Mouse (Mus musculus): ENCODE data around the gene Eif3d. TPM values are rescaled to one million over a fixed set of nuclear protein-coding genes. Genes with fewer than 3 reads are reported as not detected.

Gene Eif3d
- polyA plus RNA-seq, 1 experiment, result 40.0 TPM

- H3K4me1 ChIP-seq, result peaks cover 37% of the 10 kb centered on the region
- no peaks in the 10 kb centered on the region for H3K9me3 ChIP-seq
- H3K27me3 ChIP-seq (replicated peaks), result peaks cover 6% of the 10 kb centered on the region
- H3K36me3 ChIP-seq (replicated peaks; ENCODE audit: low read length), result peaks cover 66% of the 10 kb centered on the region
- TF ChIP-seq GATA1 (IDR thresholded peaks at IDR 0.05; ENCODE audit: borderline replicate concordance, low read length), result no peak
- no peak for TF ChIP-seq FLI1 (IDR thresholded peaks at IDR 0.05; ENCODE audit: low read length)
- peak overlapping the region; percentile 92 for H3K4me3 ChIP-seq (replicated peaks)
Observed at GRCm38 (mm10) chr15:77955440-77956403, 14.9 kb downstream of the Eif3d start.

- no peak for TF ChIP-seq FLI1 (IDR thresholded peaks at IDR 0.05; ENCODE audit: low read length)
- no peak for TF ChIP-seq GATA1 (IDR thresholded peaks at IDR 0.05; ENCODE audit: borderline replicate concordance, low read length)
- peaks cover 66% of the 10 kb centered on the region for H3K36me3 ChIP-seq (replicated peaks; ENCODE audit: low read length)
Observed at GRCm38 (mm10) chr15:77954362-77954761, 16.3 kb downstream of the Eif3d start.

GRCm38 (mm10) chr15:77952921-77953320 lies 17.7 kb downstream of the Eif3d start:
- H3K9me3 ChIP-seq, result no peaks in the 10 kb centered on the region
- no peak for TF ChIP-seq GATA1 (IDR thresholded peaks at IDR 0.05; ENCODE audit: borderline replicate concordance, low read length)
- no peak for TF ChIP-seq FLI1 (IDR thresholded peaks at IDR 0.05; ENCODE audit: low read length)
- H3K27me3 ChIP-seq (replicated peaks), result peaks cover 11% of the 10 kb centered on the region
- no peak overlapping the region for H3K4me3 ChIP-seq (replicated peaks)
- peaks cover 66% of the 10 kb centered on the region for H3K36me3 ChIP-seq (replicated peaks; ENCODE audit: low read length)
- peaks cover 45% of the 10 kb centered on the region for H3K4me1 ChIP-seq

More at GRCm38 (mm10) chr15:77954362-77954761, 16.3 kb downstream of the Eif3d start:
- H3K4me1 ChIP-seq, result peaks cover 40% of the 10 kb centered on the region
- H3K9me3 ChIP-seq, result no peaks in the 10 kb centered on the region
- H3K27me3 ChIP-seq (replicated peaks), result peaks cover 8% of the 10 kb centered on the region
- H3K4me3 ChIP-seq (replicated peaks), result no peak overlapping the region

- Histone ChIP-seq H3K9me3 (no peaks in the 10 kb centered on the region), H3K27me3 (replicated peaks) (peaks cover 12% of the 10 kb centered on the region), H3K36me3 (replicated peaks; ENCODE audit: low read length) (peaks cover 92% of the 10 kb centered on the region), H3K4me3 (replicated peaks) (no peak overlapping the region), H3K4me1 (peaks cover 56% of the 10 kb centered on the region)
- TF ChIP-seq GATA1 (IDR thresholded peaks at IDR 0.05; ENCODE audit: borderline replicate concordance, low read length) (no peak), FLI1 (IDR thresholded peaks at IDR 0.05; ENCODE audit: low read length) (no peak)
Observed at GRCm38 (mm10) chr15:77949061-77949460, 21.6 kb downstream of the Eif3d start.

GRCm38 (mm10) chr15:77945711-77946110 lies 24.9 kb downstream of the Eif3d start:
- TF ChIP-seq FLI1 (IDR thresholded peaks at IDR 0.05; ENCODE audit: low read length) (no peak), GATA1 (IDR thresholded peaks at IDR 0.05; ENCODE audit: borderline replicate concordance, low read length) (no peak)
- Histone ChIP-seq H3K36me3 (replicated peaks; ENCODE audit: low read length) (peaks cover 89% of the 10 kb centered on the region), H3K9me3 (no peaks in the 10 kb centered on the region), H3K27me3 (replicated peaks) (peaks cover 19% of the 10 kb centered on the region), H3K4me1 (peaks cover 74% of the 10 kb centered on the region), H3K4me3 (replicated peaks) (peak overlapping the region; percentile 83)

- Histone ChIP-seq H3K36me3 (replicated peaks; ENCODE audit: low read length) (peaks cover 70% of the 10 kb centered on the region), H3K27me3 (replicated peaks) (peaks cover 22% of the 10 kb centered on the region), H3K9me3 (no peaks in the 10 kb centered on the region), H3K4me3 (replicated peaks) (no peak overlapping the region), H3K4me1 (peaks cover 52% of the 10 kb centered on the region)
- TF ChIP-seq GATA1 (IDR thresholded peaks at IDR 0.05; ENCODE audit: borderline replicate concordance, low read length) (no peak), FLI1 (IDR thresholded peaks at IDR 0.05; ENCODE audit: low read length) (no peak)
Observed at GRCm38 (mm10) chr15:77941563-77941962, 29.1 kb downstream of the Eif3d start.

- peaks cover 66% of the 10 kb centered on the region for H3K36me3 ChIP-seq (replicated peaks; ENCODE audit: low read length)
- H3K9me3 ChIP-seq, result no peaks in the 10 kb centered on the region
- TF ChIP-seq GATA1 (IDR thresholded peaks at IDR 0.05; ENCODE audit: borderline replicate concordance, low read length) (no peak), FLI1 (IDR thresholded peaks at IDR 0.05; ENCODE audit: low read length) (no peak)
- H3K4me1 ChIP-seq, result peaks cover 34% of the 10 kb centered on the region
- peaks cover 37% of the 10 kb centered on the region for H3K27me3 ChIP-seq (replicated peaks)
- no peak overlapping the region for H3K4me3 ChIP-seq (replicated peaks)
Observed at GRCm38 (mm10) chr15:77938516-77938915, 32.1 kb downstream of the Eif3d start.

GRCm38 (mm10) chr15:77935673-77936375 lies 34.8 kb downstream of the Eif3d start:
- peaks cover 27% of the 10 kb centered on the region for H3K27me3 ChIP-seq (replicated peaks)
- TF ChIP-seq FLI1 (IDR thresholded peaks at IDR 0.05; ENCODE audit: low read length) (no peak), GATA1 (IDR thresholded peaks at IDR 0.05; ENCODE audit: borderline replicate concordance, low read length) (no peak)
- H3K9me3 ChIP-seq, result no peaks in the 10 kb centered on the region
- peaks cover 47% of the 10 kb centered on the region for H3K36me3 ChIP-seq (replicated peaks; ENCODE audit: low read length)
- H3K4me3 ChIP-seq (replicated peaks), result no peak overlapping the region
- H3K4me1 ChIP-seq, result peaks cover 42% of the 10 kb centered on the region

GRCm38 (mm10) chr15:77934968-77935367 lies 35.6 kb downstream of the Eif3d start:
- Histone ChIP-seq H3K36me3 (replicated peaks; ENCODE audit: low read length) (peaks cover 42% of the 10 kb centered on the region), H3K9me3 (no peaks in the 10 kb centered on the region), H3K4me1 (peaks cover 51% of the 10 kb centered on the region), H3K27me3 (replicated peaks) (peaks cover 27% of the 10 kb centered on the region), H3K4me3 (replicated peaks) (no peak overlapping the region)
- TF ChIP-seq GATA1 (IDR thresholded peaks at IDR 0.05; ENCODE audit: borderline replicate concordance, low read length) (no peak), FLI1 (IDR thresholded peaks at IDR 0.05; ENCODE audit: low read length) (no peak)

All from megakaryocyte, embryonic 14.5 days (primary cell).